Mouse (Mus musculus): ENCODE measurements around the gene Sf3b3. TPM values are rescaled to one million over a fixed set of nuclear protein-coding genes. Genes with fewer than 3 reads are reported as not detected.

Sf3b3 gene
- polyA plus RNA-seq, 1 experiment from 2014 or later, result 74.8 TPM

GRCm38 (mm10) chr8:110803856-110804255 lies 42.7 kb downstream of the Sf3b3 start:
- Histone ChIP-seq H3K27me3 (ENCODE audit: control insufficient read depth, insufficient read depth, low read length) (no peaks in the 10 kb centered on the region), H3K4me2 (ENCODE audit: low read length) (no peak overlapping the region), H3K9ac (ENCODE audit: low read length) (no peak overlapping the region), H3K4me3 (ENCODE audit: control insufficient read depth in 1 of 2, insufficient read depth in 1 of 2, low read depth in 1 of 2, low read length in 2 of 2) (no peak overlapping the region), H3K27ac (replicated peaks in 1 of 2; ENCODE audit: control insufficient read depth in 1 of 2, insufficient read depth in 1 of 2, low read depth in 2 of 2, low read length in 2 of 2) (no peak overlapping the region), H3K9me3 (ENCODE audit: control insufficient read depth, low read length) (no peaks in the 10 kb centered on the region), H3K4me1 (ENCODE audit: control insufficient read depth in 2 of 2, insufficient read depth in 2 of 2, low read length in 2 of 2) (peaks cover 6 to 7% of the 10 kb centered on the region in 2 experiments), H3K36me3 (ENCODE audit: control insufficient read depth, insufficient read depth, low read length) (peaks cover under 1% of the 10 kb centered on the region; the same call in 1 of the 2 replicates)
- no peak for ATAC-seq (ENCODE audit: insufficient number of reproducible peaks, insufficient read depth, low FRiP score, low read depth)
- WGBS, result 84% methylated on average over 9 of the region's 9 CpGs

GRCm38 (mm10) chr8:110802988-110803387 lies 43.6 kb downstream of the Sf3b3 start:
- no peaks in the 10 kb centered on the region for H3K27me3 ChIP-seq (ENCODE audit: control insufficient read depth, insufficient read depth, low read length)
- H3K4me1 ChIP-seq (ENCODE audit: control insufficient read depth in 2 of 2, insufficient read depth in 2 of 2, low read length in 2 of 2), result peaks cover 0 to 3% of the 10 kb centered on the region in 2 experiments; a peak in 1 of 4 replicates
- no peaks in the 10 kb centered on the region for H3K9me3 ChIP-seq (ENCODE audit: control insufficient read depth, low read length)
- no peaks in the 10 kb centered on the region for H3K36me3 ChIP-seq (ENCODE audit: control insufficient read depth, insufficient read depth, low read length)
- ATAC-seq (ENCODE audit: insufficient number of reproducible peaks, insufficient read depth, low FRiP score, low read depth), result no peak
- no peak overlapping the region for H3K4me3 ChIP-seq (ENCODE audit: control insufficient read depth in 1 of 2, insufficient read depth in 1 of 2, low read depth in 1 of 2, low read length in 2 of 2)
- WGBS, result 85% methylated on average over 5 of the region's 5 CpGs
- no peak overlapping the region for H3K9ac ChIP-seq (ENCODE audit: low read length)
- H3K4me2 ChIP-seq (ENCODE audit: low read length), result no peak overlapping the region
- H3K27ac ChIP-seq (replicated peaks in 1 of 2; ENCODE audit: control insufficient read depth in 1 of 2, insufficient read depth in 1 of 2, low read depth in 2 of 2, low read length in 2 of 2), result no peak overlapping the region

- Histone ChIP-seq H3K27ac (replicated peaks in 1 of 2; ENCODE audit: control insufficient read depth in 1 of 2, insufficient read depth in 1 of 2, low read depth in 2 of 2, low read length in 2 of 2) (no peak overlapping the region), H3K4me2 (ENCODE audit: low read length) (no peak overlapping the region), H3K27me3 (ENCODE audit: control insufficient read depth, insufficient read depth, low read length) (no peaks in the 10 kb centered on the region), H3K9me3 (ENCODE audit: control insufficient read depth, low read length) (no peaks in the 10 kb centered on the region), H3K4me3 (ENCODE audit: control insufficient read depth in 1 of 2, insufficient read depth in 1 of 2, low read depth in 1 of 2, low read length in 2 of 2) (no peak overlapping the region), H3K36me3 (ENCODE audit: control insufficient read depth, insufficient read depth, low read length) (no peaks in the 10 kb centered on the region), H3K4me1 (ENCODE audit: control insufficient read depth in 2 of 2, insufficient read depth in 2 of 2, low read length in 2 of 2) (peaks cover 5 to 6% of the 10 kb centered on the region in 2 experiments), H3K9ac (ENCODE audit: low read length) (no peak overlapping the region)
- WGBS, result 89% methylated on average over 8 of the region's 8 CpGs
- ATAC-seq (ENCODE audit: insufficient number of reproducible peaks, insufficient read depth, low FRiP score, low read depth), result no peak
Measured at GRCm38 (mm10) chr8:110797086-110797485, 49.5 kb downstream of the Sf3b3 start.

GRCm38 (mm10) chr8:110794363-110794965 lies 52.1 kb downstream of the Sf3b3 start:
- no peak for ATAC-seq (ENCODE audit: insufficient number of reproducible peaks, insufficient read depth, low FRiP score, low read depth)
- 82% methylated on average over 7 of the region's 7 CpGs for WGBS
- peaks cover 5 to 6% of the 10 kb centered on the region in 2 experiments for H3K4me1 ChIP-seq (ENCODE audit: control insufficient read depth in 2 of 2, insufficient read depth in 2 of 2, low read length in 2 of 2)
- H3K27ac ChIP-seq (replicated peaks in 1 of 2; ENCODE audit: control insufficient read depth in 1 of 2, insufficient read depth in 1 of 2, low read depth in 2 of 2, low read length in 2 of 2), result no peak overlapping the region
- no peak overlapping the region for H3K4me3 ChIP-seq (ENCODE audit: control insufficient read depth in 1 of 2, insufficient read depth in 1 of 2, low read depth in 1 of 2, low read length in 2 of 2)
- H3K36me3 ChIP-seq (ENCODE audit: control insufficient read depth, insufficient read depth, low read length), result no peaks in the 10 kb centered on the region
- H3K9ac ChIP-seq (ENCODE audit: low read length), result no peak overlapping the region
- H3K4me2 ChIP-seq (ENCODE audit: low read length), result no peak overlapping the region
- H3K27me3 ChIP-seq (ENCODE audit: control insufficient read depth, insufficient read depth, low read length), result no peaks in the 10 kb centered on the region
- H3K9me3 ChIP-seq (ENCODE audit: control insufficient read depth, low read length), result no peaks in the 10 kb centered on the region

- H3K36me3 ChIP-seq (ENCODE audit: control insufficient read depth, insufficient read depth, low read length), result no peaks in the 10 kb centered on the region
- H3K27me3 ChIP-seq (ENCODE audit: control insufficient read depth, insufficient read depth, low read length), result no peaks in the 10 kb centered on the region
- no peaks in the 10 kb centered on the region for H3K9me3 ChIP-seq (ENCODE audit: control insufficient read depth, low read length)
- H3K4me1 ChIP-seq (ENCODE audit: control insufficient read depth in 2 of 2, insufficient read depth in 2 of 2, low read length in 2 of 2), result peaks cover 6 to 11% of the 10 kb centered on the region in 2 experiments
- no peak overlapping the region for H3K4me3 ChIP-seq (ENCODE audit: control insufficient read depth in 1 of 2, insufficient read depth in 1 of 2, low read depth in 1 of 2, low read length in 2 of 2)
- no peak overlapping the region for H3K4me2 ChIP-seq (ENCODE audit: low read length)
- H3K9ac ChIP-seq (ENCODE audit: low read length), result no peak overlapping the region
- WGBS, result 92% methylated on average over 9 of the region's 9 CpGs
- ATAC-seq (ENCODE audit: insufficient number of reproducible peaks, insufficient read depth, low FRiP score, low read depth), result no peak
- no peak overlapping the region for H3K27ac ChIP-seq (replicated peaks in 1 of 2; ENCODE audit: control insufficient read depth in 1 of 2, insufficient read depth in 1 of 2, low read depth in 2 of 2, low read length in 2 of 2)
Measured at GRCm38 (mm10) chr8:110793936-110794335, 52.7 kb downstream of the Sf3b3 start.

GRCm38 (mm10) chr8:110793511-110793910 lies 53.1 kb downstream of the Sf3b3 start:
- no peaks in the 10 kb centered on the region for H3K27me3 ChIP-seq (ENCODE audit: control insufficient read depth, insufficient read depth, low read length)
- H3K4me2 ChIP-seq (ENCODE audit: low read length), result no peak overlapping the region
- H3K27ac ChIP-seq (replicated peaks in 1 of 2; ENCODE audit: control insufficient read depth in 1 of 2, insufficient read depth in 1 of 2, low read depth in 2 of 2, low read length in 2 of 2), result no peak overlapping the region
- 72% methylated on average over 9 of the region's 9 CpGs for WGBS
- no peak for ATAC-seq (ENCODE audit: insufficient number of reproducible peaks, insufficient read depth, low FRiP score, low read depth)
- no peak overlapping the region for H3K4me3 ChIP-seq (ENCODE audit: control insufficient read depth in 1 of 2, insufficient read depth in 1 of 2, low read depth in 1 of 2, low read length in 2 of 2)
- H3K4me1 ChIP-seq (ENCODE audit: control insufficient read depth in 2 of 2, insufficient read depth in 2 of 2, low read length in 2 of 2), result peaks cover 6 to 11% of the 10 kb centered on the region in 2 experiments
- no peaks in the 10 kb centered on the region for H3K36me3 ChIP-seq (ENCODE audit: control insufficient read depth, insufficient read depth, low read length)
- H3K9ac ChIP-seq (ENCODE audit: low read length), result no peak overlapping the region
- no peaks in the 10 kb centered on the region for H3K9me3 ChIP-seq (ENCODE audit: control insufficient read depth, low read length)

- 0 out of 2 replicates have a peak, but pooled peaks have one; percentile 7 for ATAC-seq (ENCODE audit: insufficient number of reproducible peaks, insufficient read depth, low FRiP score, low read depth)
- no peak overlapping the region for H3K9ac ChIP-seq (ENCODE audit: low read length)
- H3K4me1 ChIP-seq (ENCODE audit: control insufficient read depth in 2 of 2, insufficient read depth in 2 of 2, low read length in 2 of 2), result peaks cover 6 to 11% of the 10 kb centered on the region in 2 experiments
- no peaks in the 10 kb centered on the region for H3K36me3 ChIP-seq (ENCODE audit: control insufficient read depth, insufficient read depth, low read length)
- no peaks in the 10 kb centered on the region for H3K9me3 ChIP-seq (ENCODE audit: control insufficient read depth, low read length)
- H3K27me3 ChIP-seq (ENCODE audit: control insufficient read depth, insufficient read depth, low read length), result no peaks in the 10 kb centered on the region
- WGBS, result 57% methylated on average over 11 of the region's 11 CpGs
- no peak overlapping the region for H3K4me3 ChIP-seq (ENCODE audit: control insufficient read depth in 1 of 2, insufficient read depth in 1 of 2, low read depth in 1 of 2, low read length in 2 of 2)
- H3K4me2 ChIP-seq (ENCODE audit: low read length), result no peak overlapping the region
- no peak overlapping the region; a peak in 1 of 4 replicates for H3K27ac ChIP-seq (replicated peaks in 1 of 2; ENCODE audit: control insufficient read depth in 1 of 2, insufficient read depth in 1 of 2, low read depth in 2 of 2, low read length in 2 of 2)
Measured at GRCm38 (mm10) chr8:110792574-110793200, 53.9 kb downstream of the Sf3b3 start.

Measured in heart, embryonic 14.5 days (tissue).